Mouse (Mus musculus) forebrain, embryonic 14.5 days (tissue): ENCODE measurements around the gene Tex9. TPM values are rescaled to one million over a fixed set of nuclear protein-coding genes. Genes with fewer than 3 reads are reported as not detected.
A peak's percentile ranks its signal among the peaks of the same experiment; 100 is the strongest.
"Not testable (repeated sequence)": the region's sequence is repeated elsewhere in the genome, so short reads cannot be mapped to it uniquely, and the experiment has no call there.

ENCODE experiments used
- ATAC-seq: fragments of 200-750 bp; cut with Nextera tagmentation; 2 replicates; pipeline ENCODE4 v1.8.0; 2017; ENCODE audit warnings: mild to moderate bottlenecking, moderate library complexity
- DNase-seq: peaks from one replicate; pipeline ENCODE4 v3.0.0-alpha.2; 2015; ENCODE audit warnings: low spot score
- H3K27ac ChIP-seq: fragments of 300-500 bp; sonication (generic); 2 replicates; pipeline ENCODE4 v1.5.1; 2014; ENCODE audit warnings: low read depth, mild to moderate bottlenecking, control low read depth, low read length, moderate library complexity
- H3K27me3 ChIP-seq: fragments of 300-500 bp; sonication (generic); replicated peaks from 2 replicates; pipeline ENCODE4 v1.6.1; 2014; ENCODE audit warnings: low read length, control low read depth, mixed read lengths; ENCODE audit not compliant: control insufficient read depth, insufficient read depth
- H3K36me3 ChIP-seq: fragments of 300-500 bp; sonication (generic); 2 replicates; pipeline ENCODE4 v1.6.1; 2014; ENCODE audit warnings: low read length, control low read depth; ENCODE audit not compliant: control insufficient read depth, insufficient read depth
- H3K4me1 ChIP-seq: fragments of 300-500 bp; sonication (generic); 2 replicates; pipeline ENCODE4 v1.6.1; 2014; ENCODE audit warnings: antibody characterized with exemption, low read length, control low read depth; ENCODE audit not compliant: control insufficient read depth, insufficient read depth
- H3K4me2 ChIP-seq: fragments of 300-500 bp; sonication (generic); 2 replicates; pipeline ENCODE4 v1.6.1; 2014; ENCODE audit warnings: mild to moderate bottlenecking, control low read depth, low read length
- H3K4me3 ChIP-seq: fragments of 300-500 bp; sonication (generic); 2 replicates; pipeline ENCODE4 v1.5.1; 2014; ENCODE audit warnings: low read depth, low read length, control low read depth
- H3K9ac ChIP-seq: fragments of 300-500 bp; sonication (generic); 2 replicates; pipeline ENCODE4 v1.6.1; 2014; ENCODE audit warnings: mild to moderate bottlenecking, low read length, control low read depth, moderate library complexity
- H3K9me3 ChIP-seq: fragments of 300-500 bp; sonication (generic); replicated peaks from 2 replicates; pipeline ENCODE4 v1.6.1; 2016; ENCODE audit warnings: low read length, control low read depth, mixed read lengths; ENCODE audit not compliant: control insufficient read depth
- whole genome bisulfite sequencing: fragments of 180-500 bp; shearing (Covaris S2); extraction: QIAGEN DNeasy Blood & Tissue Kit; methylation state at CpG from one replicate; pipeline ENCODE4 v1.1.7; 2014; 5-methylcytosine and 5-hydroxymethylcytosine counted together
- polyA plus RNA-seq: library from polyadenylated mRNA; unstranded; fragments of >200 nt; fragmentation: Nextera tagmentation; extraction: Ambion mirVana; gene quantifications from 2 replicates; pipeline ENCODE4 v1.2.1, GENCODE M21; 2014

Gene Tex9
- polyA plus RNA-seq, 1 experiment from 2014 or later = 35.3 TPM

GRCm38 (mm10) chr9:72411746-72412145 is 80.3 kb downstream of the Tex9 start:
- DNase-seq = peak; percentile 44
- no peak overlapping the region for H3K4me2 ChIP-seq
- no peaks in the 10 kb centered on the region for H3K9me3 ChIP-seq
- no peak overlapping the region for H3K9ac ChIP-seq
- H3K27me3 ChIP-seq = no peaks in the 10 kb centered on the region
- no peak overlapping the region for H3K4me3 ChIP-seq
- no peak overlapping the region for H3K27ac ChIP-seq
- no peak for ATAC-seq
- 93% methylated on average over 2 of the region's 2 CpGs for WGBS
- H3K36me3 ChIP-seq = no peaks in the 10 kb centered on the region
- H3K4me1 ChIP-seq = no peaks in the 10 kb centered on the region

- no peak overlapping the region for H3K4me3 ChIP-seq
- H3K36me3 ChIP-seq = no peaks in the 10 kb centered on the region
- no peaks in the 10 kb centered on the region for H3K4me1 ChIP-seq
- H3K27me3 ChIP-seq = no peaks in the 10 kb centered on the region
- WGBS = 60% methylated on average over 15 of the region's 15 CpGs
- no peak overlapping the region for H3K9ac ChIP-seq
- no peaks in the 10 kb centered on the region for H3K9me3 ChIP-seq
- H3K27ac ChIP-seq = no peak overlapping the region
- no peak for DNase-seq
- H3K4me2 ChIP-seq = no peak overlapping the region
- ATAC-seq = no peak
Observed at GRCm38 (mm10) chr9:72409381-72410225, 82.4 kb downstream of the Tex9 start.

GRCm38 (mm10) chr9:72408131-72408586 is 83.9 kb downstream of the Tex9 start:
- 0 out of 2 replicates have a peak overlapping the region, but pooled peaks have one; percentile 4 for H3K9ac ChIP-seq
- peak; percentile 91 for ATAC-seq
- WGBS = 12% methylated on average over 12 of the region's 12 CpGs

GRCm38 (mm10) chr9:72405882-72406638 is 86.0 kb downstream of the Tex9 start:
- Histone ChIP-seq H3K4me1 (no peaks in the 10 kb centered on the region), H3K9me3 (no peaks in the 10 kb centered on the region), H3K4me2 (no peak overlapping the region), H3K27ac (no peak overlapping the region), H3K9ac (no peak overlapping the region), H3K27me3 (no peaks in the 10 kb centered on the region), H3K4me3 (no peak overlapping the region), H3K36me3 (no peaks in the 10 kb centered on the region)
- WGBS = 91% methylated on average over 9 of the region's 9 CpGs
- DNase-seq = no peak
- no peak for ATAC-seq

More at GRCm38 (mm10) chr9:72408131-72408586, 83.9 kb downstream of the Tex9 start:
- no peaks in the 10 kb centered on the region for H3K27me3 ChIP-seq
- peak overlapping the region; percentile 38 for H3K4me2 ChIP-seq
- no peak overlapping the region for H3K27ac ChIP-seq
- H3K36me3 ChIP-seq = no peaks in the 10 kb centered on the region
- no peaks in the 10 kb centered on the region for H3K9me3 ChIP-seq
- DNase-seq = peak; percentile 91
- H3K4me1 ChIP-seq = no peaks in the 10 kb centered on the region
- H3K4me3 ChIP-seq = peak overlapping the region; percentile 13

- Histone ChIP-seq H3K4me1 (no peaks in the 10 kb centered on the region; the same call in 1 of the 2 replicates), H3K27ac (no peak overlapping the region), H3K27me3 (no peaks in the 10 kb centered on the region), H3K9me3 (no peaks in the 10 kb centered on the region), H3K4me3 (no peak overlapping the region), H3K36me3 (no peaks in the 10 kb centered on the region), H3K4me2 (no peak overlapping the region), H3K9ac (no peak overlapping the region)
- 80% methylated on average over 3 of the region's 3 CpGs for WGBS
- DNase-seq (no peak), ATAC-seq (no peak)
Observed at GRCm38 (mm10) chr9:72404934-72405333, 87.1 kb downstream of the Tex9 start.

GRCm38 (mm10) chr9:72404446-72404845 is 87.6 kb downstream of the Tex9 start:
- Histone ChIP-seq H3K4me1 (peaks cover 2% of the 10 kb centered on the region; the same call in 1 of the 2 replicates), H3K9ac (no peak overlapping the region), H3K4me3 (no peak overlapping the region), H3K4me2 (no peak overlapping the region), H3K27me3 (no peaks in the 10 kb centered on the region), H3K36me3 (no peaks in the 10 kb centered on the region), H3K27ac (no peak overlapping the region), H3K9me3 (no peaks in the 10 kb centered on the region)
- WGBS = 89% methylated on average over 8 of the region's 8 CpGs
- no peak for ATAC-seq
- no peak for DNase-seq

GRCm38 (mm10) chr9:72403421-72403820 is 88.6 kb downstream of the Tex9 start:
- H3K9ac ChIP-seq = no peak overlapping the region
- no peak overlapping the region for H3K4me2 ChIP-seq
- H3K36me3 ChIP-seq = no peaks in the 10 kb centered on the region
- no peaks in the 10 kb centered on the region for H3K27me3 ChIP-seq
- ATAC-seq (no peak), DNase-seq (no peak)
- H3K4me1 ChIP-seq = peaks cover 2% of the 10 kb centered on the region; the same call in 1 of the 2 replicates
- H3K27ac ChIP-seq = no peak overlapping the region
- 70% methylated on average over 6 of the region's 6 CpGs for WGBS
- H3K4me3 ChIP-seq = no peak overlapping the region
- H3K9me3 ChIP-seq = no peaks in the 10 kb centered on the region

GRCm38 (mm10) chr9:72401769-72402168 is 90.2 kb downstream of the Tex9 start:
- H3K9ac ChIP-seq, DNase-seq: not testable (repeated sequence)
- 82% methylated on average over 4 of the region's 4 CpGs for WGBS

More at GRCm38 (mm10) chr9:72401769-72402168, 90.2 kb downstream of the Tex9 start:
- not testable (repeated sequence) for H3K4me2 ChIP-seq, H3K36me3 ChIP-seq, H3K27ac ChIP-seq, H3K27me3 ChIP-seq, H3K4me3 ChIP-seq, H3K4me1 ChIP-seq, ATAC-seq, H3K9me3 ChIP-seq
